Mouse (Mus musculus): Measurements from ENCODE around the gene Ndufc2.
A peak's percentile ranks its signal among the peaks of the same experiment; 100 is the strongest.

The Ndufc2 gene

GRCm38 (mm10) chr7:97387561-97388147, 12.1 kb upstream of the Ndufc2 start:
- DNase-seq (ENCODE audit: low read depth, low spot score): no peak

- no peak for DNase-seq (ENCODE audit: low read depth, low spot score)
Measured at GRCm38 (mm10) chr7:97388541-97388940, 11.3 kb upstream of the Ndufc2 start.

DNA sequence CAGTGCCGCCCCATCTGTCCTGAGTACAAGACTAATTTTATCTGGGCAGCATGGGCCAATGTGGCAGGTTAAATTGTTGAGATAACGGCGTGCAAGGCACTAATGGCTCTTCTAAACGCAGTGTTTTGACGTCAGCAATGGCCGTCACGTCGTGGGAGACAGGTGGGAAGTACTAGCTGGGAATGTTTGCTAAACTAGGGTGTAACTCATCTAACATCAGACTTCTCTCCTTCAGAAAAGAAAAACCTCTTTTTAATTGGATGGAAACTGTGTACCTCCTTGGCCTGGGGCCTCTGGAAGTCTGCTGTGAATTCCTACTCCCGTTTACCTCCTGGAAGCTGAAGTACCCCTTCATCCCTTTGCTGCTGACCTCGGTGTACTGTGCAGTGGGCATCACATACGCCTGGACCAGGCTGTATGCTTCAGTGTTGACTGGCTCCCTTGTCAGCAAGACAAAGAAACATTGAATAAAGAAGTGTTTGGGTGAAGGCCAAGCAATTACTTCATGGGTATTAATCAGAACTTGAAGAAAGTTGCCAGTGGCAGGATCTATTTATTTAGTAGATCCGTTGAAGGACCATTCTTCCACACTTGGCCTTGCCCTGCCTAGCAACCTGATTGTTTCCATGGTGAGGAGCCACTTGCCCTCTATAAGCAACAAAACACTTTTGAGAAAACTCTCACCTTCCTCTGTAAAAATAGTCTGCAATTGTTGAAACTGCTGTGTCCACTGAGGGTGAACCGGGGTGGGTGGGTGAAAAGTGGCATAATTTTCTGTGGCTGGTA, 8.3 kb upstream of the Ndufc2 start:
- DNase-seq (ENCODE audit: low read depth, low spot score): no peak

DNA sequence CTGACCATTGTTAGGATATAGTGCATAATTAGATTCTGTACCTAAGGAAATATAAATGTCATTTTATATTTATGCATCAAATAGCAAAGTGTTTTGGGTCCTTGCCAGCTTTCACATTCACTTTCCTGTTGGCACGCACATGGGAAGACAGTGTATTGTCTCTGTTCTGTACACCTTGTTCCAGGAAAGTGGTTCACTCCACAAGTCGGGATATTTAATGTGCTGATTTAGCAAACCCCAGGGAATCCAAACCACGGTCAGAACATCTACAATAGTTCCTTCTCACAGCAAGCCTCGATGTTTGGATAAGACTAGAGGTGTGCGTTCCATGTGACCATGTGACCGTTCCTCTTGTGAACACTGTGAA, 7.7 kb upstream of the Ndufc2 start:
- DNase-seq (ENCODE audit: low read depth, low spot score): no peak

DNA sequence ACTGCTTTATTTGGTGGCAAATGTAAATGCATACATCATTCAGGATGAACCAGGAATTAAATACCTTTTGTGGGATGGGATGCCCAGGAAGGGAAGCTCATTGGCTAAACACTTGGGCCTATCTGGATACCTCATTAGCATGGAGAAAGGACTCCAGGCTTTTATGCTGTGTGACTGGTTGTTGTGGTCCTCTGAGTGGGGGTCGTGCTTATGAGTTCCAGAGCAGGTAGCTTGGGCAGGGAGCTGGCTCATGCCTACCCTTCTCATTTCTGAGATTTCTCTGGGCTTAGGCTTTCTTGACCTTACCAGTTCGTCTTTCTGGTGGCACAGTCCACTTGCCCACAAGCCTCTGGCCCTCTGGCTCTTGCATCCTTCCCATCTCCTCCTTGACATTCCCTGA, 5.4 kb upstream of the Ndufc2 start:
- no peak for DNase-seq (ENCODE audit: low read depth, low spot score)

GRCm38 (mm10) chr7:97398943-97399342, 860 bp upstream of the Ndufc2 start:
- DNase-seq (ENCODE audit: low read depth, low spot score): no peak

DNA sequence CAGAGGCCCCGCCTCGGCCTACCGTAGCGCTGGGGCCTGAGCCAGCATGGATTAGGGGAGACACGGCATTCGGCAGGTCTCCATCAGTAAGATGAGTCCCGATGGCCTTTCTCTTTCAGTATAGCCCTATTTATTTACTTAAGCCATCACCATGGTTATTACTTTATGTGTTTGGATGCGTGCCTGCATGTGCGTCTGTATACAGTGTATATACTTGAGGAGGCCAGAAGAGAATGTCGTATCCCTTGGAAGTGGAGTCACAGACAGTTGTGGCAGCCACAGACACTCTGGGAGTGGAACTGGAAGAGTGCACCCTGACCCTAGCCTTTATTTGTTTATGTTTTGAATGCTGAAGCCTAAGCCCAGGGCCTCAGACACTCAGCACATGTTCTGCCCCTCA, 7.3 kb downstream of the Ndufc2 start:
- DNase-seq (ENCODE audit: low read depth, low spot score): no peak

GRCm38 (mm10) chr7:97411106-97411505, 11.3 kb downstream of the Ndufc2 start:
- DNase-seq (ENCODE audit: low read depth, low spot score): no peak

GRCm38 (mm10) chr7:97411575-97411974, 11.8 kb downstream of the Ndufc2 start:
- no peak for DNase-seq (ENCODE audit: low read depth, low spot score)

DNA sequence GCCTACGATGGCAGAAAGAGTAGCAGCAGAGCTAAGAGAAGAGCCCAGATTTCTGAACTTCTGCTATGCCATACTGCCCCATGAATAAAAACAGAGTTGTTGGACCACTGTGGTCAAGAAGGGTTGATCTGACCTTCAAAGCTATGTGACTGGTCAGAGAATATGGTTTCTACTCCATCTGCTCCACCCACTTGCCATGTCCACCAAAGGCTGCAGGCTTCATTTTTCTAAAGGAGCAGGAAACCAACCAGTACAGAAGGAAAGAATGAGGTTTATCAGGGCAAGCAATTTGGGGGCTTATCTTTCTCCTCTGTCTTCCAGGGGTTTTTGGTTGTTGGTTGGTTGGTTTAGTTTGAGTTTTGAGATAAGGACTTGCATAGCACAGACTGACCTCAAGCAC, 14.2 kb downstream of the Ndufc2 start:
- DNase-seq (ENCODE audit: low read depth, low spot score): no peak

DNA sequence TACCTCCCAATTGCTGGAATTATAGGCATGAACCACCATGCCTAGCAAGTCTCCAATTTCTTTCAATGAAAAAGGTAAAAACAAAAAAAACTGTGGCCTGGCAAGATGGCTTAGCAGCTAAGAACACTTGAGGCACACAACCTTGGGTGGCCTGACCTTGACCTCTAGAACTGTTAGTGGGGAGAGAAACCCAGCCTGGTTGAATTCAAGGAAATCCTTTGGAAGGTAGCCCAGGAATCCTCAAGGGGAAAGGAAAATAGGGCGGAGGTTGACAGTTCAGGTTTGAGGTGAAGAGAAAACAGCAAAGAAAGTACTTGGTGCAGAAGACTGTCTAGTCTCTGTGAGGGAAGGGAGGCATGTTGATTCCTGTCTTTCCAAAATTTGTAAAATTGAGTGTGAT, 14.6 kb downstream of the Ndufc2 start:
- no peak for DNase-seq (ENCODE audit: low read depth, low spot score)

- no peak for DNase-seq (ENCODE audit: low read depth, low spot score)
Measured at GRCm38 (mm10) chr7:97414915-97415687, 15.3 kb downstream of the Ndufc2 start.

- no peak for DNase-seq (ENCODE audit: low read depth, low spot score)
Measured at GRCm38 (mm10) chr7:97416473-97416872, 16.7 kb downstream of the Ndufc2 start.

- DNase-seq (ENCODE audit: low read depth, low spot score): no peak
Measured at GRCm38 (mm10) chr7:97416906-97417777, 17.3 kb downstream of the Ndufc2 start, which contains the start of gene Thrsp. Thrsp (minus strand) TSS chr7:97417730.

DNA sequence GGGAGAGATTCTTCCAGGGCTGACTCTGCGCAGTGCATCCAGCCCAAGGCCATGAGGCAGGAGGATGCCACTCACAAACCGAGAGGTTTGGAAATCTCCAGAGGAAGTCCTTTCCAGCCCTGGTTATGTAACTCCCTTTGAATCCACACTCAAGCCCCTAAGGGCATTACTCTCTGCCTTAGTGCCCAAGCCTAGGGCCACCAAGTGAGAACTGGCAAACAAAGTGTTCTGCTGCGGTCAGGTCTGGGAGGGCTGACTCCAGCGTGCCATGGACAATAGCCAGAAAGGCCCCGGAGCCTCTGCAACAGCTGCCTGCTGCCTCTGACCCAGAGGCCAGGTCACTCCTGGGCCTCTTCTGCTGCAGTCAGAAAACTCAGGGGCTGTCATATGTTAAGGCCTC, 18.9 kb downstream of the Ndufc2 start:
- no peak for DNase-seq (ENCODE audit: low read depth, low spot score)

DNA sequence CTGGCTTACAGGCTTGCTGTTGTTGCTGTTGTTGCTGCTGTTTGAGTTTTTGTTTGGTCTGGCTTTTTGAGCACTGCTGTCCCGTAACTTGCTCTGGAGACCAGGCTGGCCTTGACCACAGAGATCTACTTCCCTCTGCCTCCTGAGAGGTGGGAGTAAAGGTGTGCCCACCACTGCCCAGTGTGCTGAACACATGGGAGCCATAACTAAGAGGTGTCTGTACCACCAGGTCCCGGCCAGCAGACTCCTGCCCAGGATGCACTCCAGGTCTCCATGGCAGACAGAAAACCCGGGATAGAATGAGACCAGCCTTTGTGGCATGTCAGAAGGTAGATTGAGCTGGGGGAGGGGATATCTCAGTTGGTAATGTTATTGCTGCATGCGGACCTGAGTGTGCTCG, 19.4 kb downstream of the Ndufc2 start:
- DNase-seq (ENCODE audit: low read depth, low spot score): no peak

GRCm38 (mm10) chr7:97420406-97420805, 20.6 kb downstream of the Ndufc2 start:
- no peak for DNase-seq (ENCODE audit: low read depth, low spot score)

- no peak for DNase-seq (ENCODE audit: low read depth, low spot score)
Measured at GRCm38 (mm10) chr7:97420958-97421651, 21.3 kb downstream of the Ndufc2 start.

DNA sequence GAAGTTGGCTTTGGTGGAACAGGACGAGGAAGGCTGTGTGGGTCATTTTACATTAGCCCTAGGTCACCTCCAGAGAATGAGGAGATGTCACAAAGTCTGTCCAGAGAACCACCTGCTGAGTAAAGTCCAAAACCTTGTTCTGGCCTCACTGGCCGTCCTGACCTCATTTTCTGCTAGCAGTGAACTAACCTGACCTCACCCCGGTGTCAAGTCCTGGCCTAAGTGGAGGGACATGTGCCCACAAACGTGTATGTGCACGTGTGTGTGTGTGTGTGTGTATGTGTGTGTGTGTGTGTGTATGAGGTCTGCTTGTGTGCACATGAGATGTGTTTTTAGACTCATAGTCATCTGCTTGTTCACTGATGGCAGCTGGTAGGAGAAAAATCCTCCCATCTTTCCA, 24.0 kb downstream of the Ndufc2 start:
- DNase-seq (ENCODE audit: low read depth, low spot score): no peak

DNA sequence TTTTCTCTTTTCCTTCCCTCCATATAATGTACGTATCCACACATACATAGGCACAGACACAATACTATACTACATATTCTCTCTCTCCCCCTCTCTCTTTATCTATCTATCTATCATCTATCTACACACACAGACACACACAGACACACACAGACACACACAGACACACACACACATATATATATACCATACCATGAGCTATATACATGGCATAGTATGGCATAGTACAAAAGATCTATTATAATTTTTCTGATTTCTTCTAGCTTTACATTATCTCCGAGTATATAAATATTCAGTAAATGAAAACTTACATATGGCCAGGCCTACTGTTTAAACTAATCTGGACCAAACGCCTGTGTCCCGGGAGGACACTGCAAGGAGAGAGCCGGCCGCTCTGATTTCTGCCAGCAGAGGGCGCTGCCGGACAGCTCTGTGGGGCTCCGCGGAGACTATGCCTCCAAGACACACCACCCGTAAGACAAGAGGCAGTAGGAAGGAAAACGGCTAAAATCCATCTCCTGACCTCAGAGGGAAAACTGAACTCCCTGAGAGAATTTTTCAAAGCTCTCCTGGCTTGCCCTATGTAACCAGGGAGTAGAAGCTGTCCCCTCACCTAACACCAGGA, 24.9 kb downstream of the Ndufc2 start:
- DNase-seq (ENCODE audit: low read depth, low spot score): peak; percentile 72

DNA sequence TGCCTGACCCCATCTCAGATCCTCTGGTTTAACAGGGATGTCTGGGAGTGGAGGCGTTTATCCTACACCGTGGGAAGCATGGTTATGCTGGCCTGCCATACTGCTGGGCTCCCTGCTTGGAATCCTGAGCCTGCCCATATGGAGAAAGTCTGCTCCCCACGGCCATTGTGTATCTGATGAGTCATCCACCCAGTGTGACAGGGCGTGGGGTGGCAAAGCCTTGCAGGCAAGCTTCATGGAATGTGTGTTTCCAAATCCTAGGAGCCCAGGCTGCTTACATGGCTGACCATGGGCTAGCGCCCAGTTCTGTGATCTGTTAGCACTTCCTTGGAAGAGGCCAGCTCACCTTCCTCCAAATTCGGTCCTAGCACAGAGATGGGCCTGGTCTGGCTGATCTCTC, 26.8 kb downstream of the Ndufc2 start:
- no peak for DNase-seq (ENCODE audit: low read depth, low spot score)
